Mouse (Mus musculus) G1E (cell line): ENCODE results near the gene Hist1h2ak. TPM values are rescaled to one million over a fixed set of nuclear protein-coding genes. Genes with fewer than 3 reads are reported as not detected.
"Not testable (repeated sequence)": the region's sequence is repeated elsewhere in the genome, so short reads cannot be mapped to it uniquely, and the experiment has no call there.

Experiments used
- ATAC-seq: 2 replicates; pipeline ENCODE4 v1.8.0; 2016; ENCODE audit warnings: mild to moderate bottlenecking; ENCODE audit not compliant: insufficient number of reproducible peaks, poor library complexity, low FRiP score, severe bottlenecking; ENCODE audit errors: extremely low read depth
- DNase-seq: peaks from one replicate; pipeline ENCODE4 v3.0.0; 2012; ENCODE audit warnings: low spot score
- H3K27me3 ChIP-seq: 2 replicates; pipeline ENCODE4 v1.6.1; 2012; ENCODE audit warnings: mild to moderate bottlenecking, low read length, inconsistent platforms; ENCODE audit not compliant: insufficient read depth
- H3K36me3 ChIP-seq: replicated peaks from 2 replicates; pipeline ENCODE3; 2012; ENCODE audit warnings: mild to moderate bottlenecking, inconsistent platforms
- H3K4me1 ChIP-seq: 2 replicates; pipeline ENCODE4 v1.6.1; 2012; ENCODE audit warnings: low read depth, low read length, inconsistent platforms, mixed read lengths; ENCODE audit not compliant: insufficient read depth
- H3K4me3 ChIP-seq: 2 replicates; pipeline ENCODE4 v1.5.1; 2012; ENCODE audit warnings: low read depth, mild to moderate bottlenecking, inconsistent platforms, low read length, moderate library complexity, mixed read lengths
- H3K9me3 ChIP-seq: replicated peaks from 2 replicates; pipeline ENCODE4 v1.6.1; 2012; ENCODE audit warnings: inconsistent platforms
- CTCF ChIP-seq: IDR thresholded peaks from 2 replicates; pipeline ENCODE4 v1.5.1; 2012; ENCODE audit warnings: low read depth, low read length, inconsistent platforms, mixed read lengths
- GATA1 ChIP-seq: IDR thresholded peaks from 2 replicates; pipeline ENCODE4 v1.6.1; 2012; ENCODE audit warnings: borderline replicate concordance, low read length, inconsistent platforms, mixed read lengths
- GATA2 ChIP-seq: IDR thresholded peaks from 2 replicates; pipeline ENCODE4 v1.6.1; 2012; ENCODE audit warnings: low read depth, low read length, inconsistent platforms, borderline replicate concordance
- POLR2AphosphoS5 ChIP-seq: IDR thresholded peaks from 2 replicates; pipeline ENCODE4 v1.6.1; 2012; ENCODE audit warnings: low read depth, low read length, inconsistent platforms; ENCODE audit not compliant: insufficient replicate concordance
- TAL1 ChIP-seq: conservative IDR thresholded peaks from 2 replicates; pipeline ENCODE4 v1.6.1; 2012; ENCODE audit warnings: low read depth, low read length, inconsistent platforms, mixed read lengths
- polyA plus RNA-seq: library from polyadenylated mRNA; stranded (reverse); fragments of >175 nt; gene quantifications from 2 replicates; pipeline ENCODE4 v1.2.3, GENCODE M21; 2012
- total RNA-seq, 2 experiments: library from RNA; stranded (forward) in 1 of 2; stranded (reverse) in 1 of 2; fragments of 200-1000 nt in 1 of 2; fragments of >200 nt in 1 of 2; fragmentation: Nextera tagmentation in 1 of 2; gene quantifications; 2 replicates each; pipeline ENCODE4 v1.2.3; 2014 to 2017

Hist1h2ak gene
- total and polyA plus RNA-seq, 3 experiments: 71.1 to 1,742 (median 1,288) TPM

DNA sequence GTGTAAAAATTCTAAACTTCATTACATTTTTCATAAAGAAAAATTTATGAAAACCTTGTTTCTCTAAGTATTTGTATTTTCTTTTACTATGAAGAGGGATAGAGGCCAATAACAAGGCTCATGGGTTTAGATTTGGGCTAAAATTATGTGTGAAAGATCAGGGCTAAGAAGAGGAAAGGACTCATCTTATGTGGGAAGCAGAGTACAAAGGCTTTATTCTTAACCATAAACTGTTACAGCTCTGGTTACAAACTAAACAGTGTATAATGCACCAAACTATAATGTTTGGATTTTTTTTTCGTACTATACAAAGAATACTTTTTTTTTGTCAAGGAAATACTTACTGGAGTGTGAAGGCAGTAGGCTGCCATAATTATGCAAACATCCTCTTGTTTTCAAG is 2.1 kb upstream of the Hist1h2ak start:
- H3K4me1 ChIP-seq: peaks cover 25% of the 10 kb centered on the region
- DNase-seq: no peak
- TF ChIP-seq GATA2 (no peak), CTCF (no peak), TAL1 (no peak), POLR2AphosphoS5 (no peak), GATA1 (no peak)
- H3K36me3 ChIP-seq: no peaks in the 10 kb centered on the region
- no peak overlapping the region for H3K4me3 ChIP-seq
- no peak for ATAC-seq
- no peaks in the 10 kb centered on the region for H3K9me3 ChIP-seq
- H3K27me3 ChIP-seq: no peaks in the 10 kb centered on the region

DNA sequence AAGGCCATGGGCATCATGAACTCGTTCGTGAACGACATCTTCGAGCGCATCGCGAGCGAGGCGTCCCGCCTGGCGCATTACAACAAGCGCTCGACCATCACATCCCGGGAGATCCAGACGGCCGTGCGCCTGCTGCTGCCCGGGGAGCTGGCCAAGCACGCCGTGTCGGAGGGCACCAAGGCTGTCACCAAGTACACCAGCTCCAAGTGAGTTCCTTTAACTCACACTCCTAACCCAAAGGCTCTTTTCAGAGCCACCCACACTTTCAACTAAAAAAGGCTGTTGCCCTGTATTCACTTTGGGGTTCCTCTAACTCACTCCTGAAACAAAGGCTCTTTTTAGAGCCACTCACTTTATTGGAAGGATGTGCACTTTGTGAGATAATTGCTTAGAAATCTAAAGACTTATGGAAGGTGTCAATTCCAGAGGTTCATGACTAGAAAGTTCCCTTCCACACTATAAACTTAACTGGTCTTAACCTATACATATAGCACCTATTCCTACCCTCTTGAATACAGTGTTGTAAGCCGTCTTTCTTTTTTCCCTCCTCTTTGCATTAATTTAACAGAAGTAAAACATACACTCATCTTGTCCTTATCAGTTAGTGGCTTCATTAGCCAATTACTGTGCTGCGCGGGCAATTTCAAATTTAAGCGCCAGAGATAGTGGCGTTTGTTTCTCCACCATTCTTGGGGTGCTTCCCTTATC is 821 bp upstream of the Hist1h2ak start:
- H3K36me3 ChIP-seq, H3K27me3 ChIP-seq, DNase-seq, H3K4me3 ChIP-seq, H3K9me3 ChIP-seq: not testable (repeated sequence)
- ATAC-seq: peak; percentile 35; the same call in 1 of the 2 replicates
- peaks cover 29% of the 10 kb centered on the region for H3K4me1 ChIP-seq
- TF ChIP-seq POLR2AphosphoS5: peak; percentile 92

- Histone ChIP-seq H3K27me3 (no peaks in the 10 kb centered on the region), H3K4me1 (peaks cover 34% of the 10 kb centered on the region), H3K4me3 (peak overlapping the region; percentile 66; the same call in 1 of the 2 replicates), H3K36me3 (no peaks in the 10 kb centered on the region), H3K9me3 (no peaks in the 10 kb centered on the region)
- DNase-seq (no peak), ATAC-seq (no peak)
- peak; percentile 89; the same call in 1 of the 2 replicates for TF ChIP-seq POLR2AphosphoS5
- TF ChIP-seq CTCF: no peak
Observed at GRCm38 (mm10) chr13:21753051-21753523, 540 bp downstream of the Hist1h2ak start.

DNA sequence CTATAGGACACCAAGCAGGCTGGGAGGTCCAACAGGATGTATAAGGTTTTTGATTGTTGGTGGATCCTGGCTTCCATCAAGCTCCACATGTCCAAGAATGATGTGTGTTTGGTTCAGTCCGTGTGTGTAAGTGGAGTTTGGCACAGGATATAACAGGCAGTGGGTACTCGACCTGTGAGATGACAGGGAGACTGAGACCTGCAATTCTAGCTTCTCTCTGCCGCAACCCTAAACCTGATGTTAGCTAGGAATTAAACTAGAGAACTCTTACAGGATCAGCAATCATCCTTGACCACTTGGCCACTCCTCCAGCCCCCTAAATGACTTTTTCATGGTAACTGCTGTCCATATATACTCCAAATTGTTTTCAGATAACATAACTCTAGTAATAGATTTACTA is 1.3 kb downstream of the Hist1h2ak start:
- Histone ChIP-seq H3K36me3 (no peaks in the 10 kb centered on the region), H3K27me3 (no peaks in the 10 kb centered on the region), H3K9me3 (no peaks in the 10 kb centered on the region), H3K4me1 (peaks cover 37% of the 10 kb centered on the region), H3K4me3 (peak overlapping the region; percentile 20; the same call in 1 of the 2 replicates)
- ATAC-seq (no peak), DNase-seq (no peak)
- TF ChIP-seq GATA1 (no peak), TAL1 (no peak), POLR2AphosphoS5 (peak; percentile 99), GATA2 (no peak)

- no peaks in the 10 kb centered on the region for H3K36me3 ChIP-seq
- H3K27me3 ChIP-seq: no peaks in the 10 kb centered on the region
- peaks cover 37% of the 10 kb centered on the region for H3K4me1 ChIP-seq
- H3K4me3 ChIP-seq: no peak overlapping the region
- DNase-seq (no peak), ATAC-seq (no peak)
- no peak for TF ChIP-seq GATA1
- TF ChIP-seq POLR2AphosphoS5: no peak
- TF ChIP-seq TAL1: no peak
- TF ChIP-seq GATA2: no peak
- no peak for TF ChIP-seq CTCF
- H3K9me3 ChIP-seq: no peaks in the 10 kb centered on the region
Observed at GRCm38 (mm10) chr13:21751827-21752226, 1.8 kb downstream of the Hist1h2ak start.

- ATAC-seq: no peak
- H3K4me1 ChIP-seq: peaks cover 38% of the 10 kb centered on the region
- no peaks in the 10 kb centered on the region for H3K36me3 ChIP-seq
- no peaks in the 10 kb centered on the region for H3K27me3 ChIP-seq
- TF ChIP-seq CTCF (no peak), GATA1 (no peak), TAL1 (no peak), POLR2AphosphoS5 (no peak), GATA2 (no peak)
- DNase-seq: no peak
- no peak overlapping the region for H3K4me3 ChIP-seq
- H3K9me3 ChIP-seq: no peaks in the 10 kb centered on the region
Observed at GRCm38 (mm10) chr13:21751417-21751816, 2.2 kb downstream of the Hist1h2ak start.
